Mouse (Mus musculus) CD4-positive helper T cell, adult 2 months (primary cell): Measurements from ENCODE around the gene Rnf11.

Source experiments
- DNase-seq: peaks from one replicate; pipeline ENCODE4 v3.0.0-alpha.2; 2012; ENCODE audit warnings: low read depth, missing footprints, low spot score

Gene Rnf11

GRCm38 (mm10) chr4:109484621-109485020 lies at the start of gene Rnf11:
Rnf11 (minus strand) TSS chr4:109484728.
- no peak for DNase-seq

GRCm38 (mm10) chr4:109531111-109531510 lies 46.6 kb upstream of the Rnf11 start, which contains the start of gene 4930522H14Rik:
4930522H14Rik (minus strand) TSS chr4:109531297.
- DNase-seq = no peak

GRCm38 (mm10) chr4:109530245-109530816 lies 45.8 kb upstream of the Rnf11 start:
- DNase-seq = no peak

- peak; percentile 73 for DNase-seq
Observed at GRCm38 (mm10) chr4:109504885-109505284, 20.4 kb upstream of the Rnf11 start.

GRCm38 (mm10) chr4:109498476-109498875 lies 13.9 kb upstream of the Rnf11 start:
- DNase-seq = no peak

- no peak for DNase-seq
Observed at GRCm38 (mm10) chr4:109493581-109493980, 9.1 kb upstream of the Rnf11 start.

GRCm38 (mm10) chr4:109488812-109489211 lies 4.3 kb upstream of the Rnf11 start:
- DNase-seq = no peak

GRCm38 (mm10) chr4:109482701-109483100 lies 1.8 kb downstream of the Rnf11 start:
- no peak for DNase-seq

- DNase-seq = no peak
Observed at GRCm38 (mm10) chr4:109481424-109481823, 3.1 kb downstream of the Rnf11 start.

- no peak for DNase-seq
Observed at GRCm38 (mm10) chr4:109477454-109477853, 7.1 kb downstream of the Rnf11 start.

- DNase-seq = peak; percentile 82
Observed at GRCm38 (mm10) chr4:109476554-109477014, 7.9 kb downstream of the Rnf11 start.

- peak; percentile 45 for DNase-seq
Observed at GRCm38 (mm10) chr4:109475577-109476553, 8.7 kb downstream of the Rnf11 start.

GRCm38 (mm10) chr4:109475078-109475477 lies 9.4 kb downstream of the Rnf11 start:
- no peak for DNase-seq

- no peak for DNase-seq
Observed at GRCm38 (mm10) chr4:109472566-109472965, 12.0 kb downstream of the Rnf11 start.

GRCm38 (mm10) chr4:109471606-109472005 lies 12.9 kb downstream of the Rnf11 start:
- DNase-seq = no peak

- DNase-seq = no peak
Observed at GRCm38 (mm10) chr4:109467687-109468086, 16.8 kb downstream of the Rnf11 start.

GRCm38 (mm10) chr4:109463892-109464291 lies 20.6 kb downstream of the Rnf11 start:
- DNase-seq = no peak

GRCm38 (mm10) chr4:109460421-109461179 lies 23.9 kb downstream of the Rnf11 start:
- DNase-seq = no peak

GRCm38 (mm10) chr4:109456821-109457220 lies 27.7 kb downstream of the Rnf11 start:
- DNase-seq = no peak

- no peak for DNase-seq
Observed at GRCm38 (mm10) chr4:109448531-109448930, 36.0 kb downstream of the Rnf11 start.

GRCm38 (mm10) chr4:109445956-109446355 lies 38.6 kb downstream of the Rnf11 start:
- no peak for DNase-seq

- no peak for DNase-seq
Observed at GRCm38 (mm10) chr4:109445397-109445796, 39.1 kb downstream of the Rnf11 start.
